Mouse (Mus musculus) erythroblast, embryonic 14.5 days (primary cell): ENCODE measurements around the gene Pdzrn3.

Experiments used
- GATA1 ChIP-seq: IDR thresholded peaks from 2 replicates; pipeline ENCODE4 v1.6.1; 2012; ENCODE audit warnings: low read length, inconsistent platforms, mixed read lengths
- TAL1 ChIP-seq: IDR thresholded peaks from 3 replicates; pipeline ENCODE4 v1.6.1; 2012; ENCODE audit warnings: low read length, inconsistent platforms, mixed read lengths

DNA sequence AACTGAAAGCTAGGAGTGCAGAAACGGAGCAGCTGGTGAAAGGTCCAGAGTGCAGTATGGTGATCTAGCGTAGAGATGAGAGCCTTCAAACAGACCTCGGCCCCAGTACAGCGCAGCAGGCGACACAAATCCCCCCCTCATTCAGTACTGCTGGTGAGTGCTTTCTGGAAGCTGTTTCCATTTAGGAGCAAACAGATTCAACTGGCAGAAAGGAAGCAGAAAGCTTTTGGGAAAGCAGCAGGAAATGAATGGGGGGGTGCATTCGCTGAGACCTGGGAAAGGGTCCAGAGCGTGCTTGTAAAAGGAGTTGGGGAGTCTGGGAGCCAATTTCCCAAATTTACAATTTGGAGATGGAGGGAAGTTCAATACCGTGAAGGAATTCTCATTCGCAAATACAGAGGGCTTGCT lies 96.9 kb downstream of the Pdzrn3 start:
- TF ChIP-seq GATA1 (no peak), TAL1 (no peak)
